Mouse (Mus musculus) limb, embryonic 11.5 days (tissue): ENCODE results near the gene Kantr. TPM values are rescaled to one million over a fixed set of nuclear protein-coding genes. Genes with fewer than 3 reads are reported as not detected.

Source experiments
- polyA plus RNA-seq: library from polyadenylated mRNA; unstranded; fragments of >200 nt; fragmentation: Nextera tagmentation; extraction: Ambion mirVana; gene quantifications from 2 replicates; pipeline ENCODE4 v1.2.1, GENCODE M21; 2014

Kantr gene
- polyA plus RNA-seq, 1 experiment from 2014 or later = 18.5 TPM

Other genes starting within 250 kb of the Kantr start
- 1.1 and 1.5 TPM in 2 replicates for gene Iqsec2, start 183.2 kb downstream of the Kantr start, polyA plus RNA-seq
- 33.8 and 41.4 TPM in 2 replicates for gene Kdm5c, start 94.5 kb downstream of the Kantr start, polyA plus RNA-seq
- gene Tspyl2, start 14.9 kb upstream of the Kantr start, polyA plus RNA-seq = 28.5 and 30.3 TPM in 2 replicates
- 4.6 and 5.2 TPM in 2 replicates for gene Gpr173, start 41.2 kb upstream of the Kantr start, polyA plus RNA-seq
- not detected in 2 replicates for gene Cldn34a, start 235.8 kb upstream of the Kantr start, polyA plus RNA-seq